Mouse (Mus musculus) ovary, postnatal 36 days (tissue): Measurements from ENCODE around the gene Tmf1.

Experiments
- DNase-seq: peaks from one replicate; pipeline ENCODE4 v3.0.0; 2022; ENCODE audit warnings: low spot score, mixed read lengths

The Tmf1 gene

DNA sequence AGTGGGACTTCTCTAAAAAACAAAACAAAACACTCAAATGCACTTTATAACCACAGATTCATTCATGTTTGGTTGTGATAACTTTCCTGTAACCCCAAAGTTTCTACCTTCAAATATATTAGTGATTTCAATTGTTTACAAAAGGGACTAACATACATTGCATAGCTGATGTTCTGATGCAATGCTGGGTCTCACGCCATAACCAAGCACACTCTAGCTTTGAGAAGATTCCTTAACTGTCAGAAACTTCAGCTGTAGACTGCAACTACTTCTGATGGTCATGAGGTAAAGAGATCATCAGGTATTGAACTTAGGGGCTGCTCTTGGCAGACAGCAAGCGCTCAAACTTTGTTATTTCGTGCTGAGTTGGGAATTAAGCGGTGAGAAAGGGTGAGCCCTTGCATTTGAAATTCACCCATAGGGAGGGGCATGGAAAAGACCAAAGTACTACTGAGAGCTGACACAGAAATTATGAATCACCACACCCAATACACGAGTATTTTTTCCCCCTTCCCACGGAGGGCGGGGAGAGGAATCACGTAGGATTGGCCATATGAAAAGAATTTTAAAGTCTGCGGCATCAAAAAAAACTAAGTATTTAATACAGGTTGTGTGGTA is 25.4 kb upstream of the Tmf1 start:
- DNase-seq, result no peak

DNA sequence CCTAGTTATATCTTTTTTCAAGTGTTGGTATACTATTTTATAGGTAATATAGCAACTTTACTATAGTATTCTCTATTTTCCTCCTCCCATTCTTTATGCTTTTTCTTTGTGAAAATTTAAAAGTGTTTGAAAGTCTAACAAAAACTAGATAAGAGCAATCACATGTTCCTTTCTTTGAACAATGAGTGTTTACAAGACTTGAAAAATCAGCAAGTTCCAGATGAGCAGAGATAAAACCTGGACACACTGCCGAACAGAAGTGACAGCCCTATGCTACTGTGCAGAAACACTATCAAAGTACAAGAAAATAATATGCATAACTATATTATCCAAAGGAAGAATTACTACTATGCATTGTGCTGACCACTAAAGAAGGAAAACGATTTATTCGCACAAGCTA is 23.6 kb upstream of the Tmf1 start:
- no peak for DNase-seq

DNA sequence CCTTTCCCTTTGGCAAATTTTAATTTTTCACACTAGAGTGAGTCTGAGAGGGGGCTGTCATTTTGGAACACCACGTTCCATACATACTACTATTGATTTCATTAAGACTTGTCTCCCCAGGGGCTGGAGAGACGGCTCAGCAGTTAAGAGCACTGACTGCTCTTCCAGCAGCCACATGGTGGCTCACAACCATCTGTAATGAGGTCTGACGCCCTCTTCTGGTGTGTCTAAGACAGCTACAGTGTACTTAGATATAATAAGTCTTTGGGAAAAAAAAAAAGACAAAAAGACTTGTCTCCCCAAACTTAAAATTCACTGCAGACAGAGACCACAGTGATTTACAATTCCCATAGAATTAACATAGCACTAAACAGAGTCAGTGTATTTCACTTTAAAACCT is 21.5 kb upstream of the Tmf1 start:
- no peak for DNase-seq

DNA sequence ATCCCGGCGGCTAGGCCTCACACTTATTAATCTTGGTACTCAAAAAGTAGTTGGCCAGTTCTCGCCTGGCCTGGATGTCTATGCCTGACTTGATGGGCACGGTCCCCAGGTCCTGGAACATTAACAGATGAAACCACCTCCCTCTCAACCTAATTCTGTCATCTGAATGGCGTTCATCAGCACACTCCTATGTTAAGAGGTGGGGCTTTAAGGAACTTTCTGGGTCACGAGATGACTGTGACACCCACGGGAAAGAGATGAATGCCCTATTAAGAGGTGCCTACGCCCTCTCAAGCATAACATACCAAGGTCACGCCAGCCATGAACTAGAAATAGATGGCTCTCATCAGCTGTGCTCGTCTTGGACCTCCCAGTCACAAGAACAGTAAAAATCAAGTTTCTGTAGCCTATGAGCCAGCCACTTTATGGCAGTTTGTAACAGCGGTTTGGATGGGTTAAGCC is 476 bp upstream of the Tmf1 start:
- DNase-seq, result no peak

DNA sequence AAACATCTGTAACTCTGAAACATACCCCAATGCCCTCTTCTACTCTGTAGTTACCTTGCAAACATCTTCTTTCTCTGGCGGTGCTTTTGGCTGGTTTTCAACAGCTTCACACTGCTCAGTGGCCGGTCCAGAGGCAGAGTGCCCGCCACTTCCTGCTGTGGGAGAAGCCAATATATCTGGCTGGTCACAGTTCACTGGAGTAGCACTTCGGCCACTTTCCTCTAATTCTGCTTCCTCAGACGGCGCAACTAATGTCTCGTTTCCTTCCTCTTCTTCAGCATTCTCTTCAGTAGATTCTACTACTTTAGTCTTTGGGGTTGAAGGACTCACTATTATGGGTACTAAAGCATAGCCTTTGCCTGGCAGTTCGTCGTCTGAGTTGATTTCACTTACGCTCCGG is 3.2 kb downstream of the Tmf1 start:
- DNase-seq, result no peak

DNA sequence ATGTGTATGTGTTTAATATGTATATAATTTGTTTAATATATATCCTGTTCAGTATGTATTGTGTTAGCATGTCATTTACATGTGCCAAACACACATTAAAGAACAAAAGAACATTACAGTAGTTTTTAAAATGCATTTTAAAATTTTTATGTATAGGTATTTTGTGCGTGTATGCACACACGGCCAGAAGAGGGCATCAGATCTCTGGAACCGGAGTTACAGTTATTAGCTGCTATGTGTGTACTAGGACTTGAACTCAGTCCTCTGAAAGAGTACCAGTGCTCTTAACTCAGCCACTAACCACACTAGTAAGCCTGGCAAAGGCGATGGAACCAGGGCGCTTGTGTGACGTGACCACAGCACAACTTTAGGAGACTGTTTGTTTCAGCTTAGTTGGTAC is 28.8 kb downstream of the Tmf1 start:
- no peak for DNase-seq

DNA sequence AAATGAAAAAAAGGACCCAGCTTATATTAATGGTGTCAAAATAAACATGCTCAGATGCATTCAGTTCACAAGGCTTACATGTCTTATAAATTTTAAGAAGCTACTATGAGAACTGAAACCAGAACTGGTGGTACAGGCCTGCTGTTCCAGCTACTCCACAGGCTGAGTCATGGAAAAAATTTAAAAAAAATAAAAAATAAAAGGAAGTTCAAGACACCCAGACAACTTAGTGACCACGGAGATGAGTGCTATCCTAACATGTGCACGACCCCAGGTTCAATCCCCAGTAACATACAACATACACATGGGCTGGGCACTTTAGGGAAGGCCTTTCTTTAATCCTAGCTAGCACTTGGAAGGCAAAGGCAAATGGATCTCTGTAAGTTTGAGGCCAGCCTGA is 29.2 kb downstream of the Tmf1 start:
- no peak for DNase-seq

DNA sequence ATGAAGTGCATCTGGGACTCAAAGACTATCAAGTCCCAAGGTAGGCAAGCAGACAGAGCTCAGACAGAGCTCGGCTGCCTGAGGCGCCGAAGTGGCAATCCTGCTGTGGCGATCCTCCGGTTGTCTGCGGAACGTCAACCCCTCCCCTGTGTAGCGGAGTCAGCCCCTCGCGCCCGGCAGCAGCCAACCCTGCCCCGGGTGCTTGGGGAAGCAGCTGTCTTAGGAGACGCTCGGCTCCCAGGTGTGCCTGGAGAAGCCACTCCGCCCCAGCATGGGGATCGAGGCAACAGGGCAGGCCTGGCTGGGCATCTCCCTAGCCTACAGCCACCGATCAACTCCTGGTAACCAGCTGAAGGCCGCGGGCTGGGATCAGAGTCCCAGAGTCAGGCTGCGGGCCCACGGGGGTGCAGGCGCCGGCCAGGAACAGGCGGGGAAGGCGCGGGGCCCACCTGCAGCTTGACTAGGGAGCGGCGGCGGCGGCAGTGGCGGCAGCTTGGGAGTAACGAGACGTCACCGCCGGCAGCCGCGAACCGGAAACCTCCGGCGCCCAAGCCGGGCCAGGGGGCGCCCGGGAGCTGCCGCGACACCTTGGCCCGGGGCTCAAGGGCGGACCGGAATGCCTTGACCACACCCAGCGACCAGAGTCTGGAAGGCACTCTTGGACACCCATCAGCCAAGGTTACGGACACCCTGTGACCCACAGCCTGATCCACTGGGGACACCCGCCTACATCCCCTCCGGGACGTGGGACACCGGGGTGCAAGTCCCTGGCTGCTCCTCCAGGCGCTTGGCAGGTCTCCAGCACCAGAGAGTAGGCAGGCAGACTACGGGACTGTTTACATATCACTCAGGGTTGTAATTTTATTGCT is 30.3 kb downstream of the Tmf1 start, which contains the start of gene Eogt:
Gene Eogt, minus strand, starts transcription at position 800 of the 869 bp plus-strand sequence.
- peak; percentile 81 for DNase-seq

DNA sequence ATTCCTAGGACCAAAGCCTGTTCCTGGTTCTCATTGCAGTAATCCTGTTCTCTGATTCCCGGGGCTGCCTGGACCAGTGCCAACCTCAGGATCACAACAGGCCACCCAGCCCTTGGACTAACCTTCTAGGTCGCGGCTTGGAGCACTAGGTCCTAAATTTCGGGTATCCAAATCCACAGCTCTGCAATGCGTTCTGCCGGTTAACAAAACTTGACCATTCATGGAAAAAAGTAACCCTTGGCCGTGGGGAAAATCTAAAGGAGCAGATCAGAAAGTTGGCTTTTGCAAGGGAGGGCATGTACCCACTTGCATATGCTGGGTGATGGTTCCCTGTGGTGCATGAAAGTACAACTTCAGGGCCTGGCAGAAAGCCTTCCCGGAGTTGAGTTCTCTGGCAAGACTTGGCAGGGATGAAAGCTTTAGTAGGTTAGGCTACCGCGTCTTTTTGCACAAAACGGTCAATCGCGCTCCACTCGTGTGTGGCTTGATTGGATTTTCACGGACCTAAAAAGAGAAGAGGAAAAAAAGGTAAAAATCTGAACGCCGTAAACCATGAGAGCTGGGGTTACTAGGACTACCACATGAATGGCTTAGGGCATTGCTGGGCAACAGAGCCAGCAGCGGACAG is 31.1 kb downstream of the Tmf1 start:
- peak; percentile 51 for DNase-seq

DNA sequence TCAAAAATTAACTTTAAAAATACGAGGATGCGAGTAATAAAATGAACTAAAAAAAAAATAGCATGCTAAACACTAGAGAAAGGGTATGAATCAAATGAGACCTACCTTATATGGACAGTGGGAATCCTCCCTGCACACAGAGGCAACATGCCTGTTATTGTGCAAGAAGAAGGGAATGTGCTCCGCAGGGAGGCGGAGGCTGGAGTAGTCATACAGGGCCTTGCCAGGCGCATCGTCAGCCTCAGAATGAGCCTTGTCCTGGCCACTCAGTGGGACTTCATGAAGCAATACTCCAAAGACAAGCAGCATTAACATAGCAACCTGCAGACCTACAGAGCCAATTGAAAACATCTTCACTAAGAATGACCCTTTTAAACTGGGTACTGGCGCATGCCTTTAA is 33.8 kb downstream of the Tmf1 start:
- DNase-seq, result peak; percentile 34

DNA sequence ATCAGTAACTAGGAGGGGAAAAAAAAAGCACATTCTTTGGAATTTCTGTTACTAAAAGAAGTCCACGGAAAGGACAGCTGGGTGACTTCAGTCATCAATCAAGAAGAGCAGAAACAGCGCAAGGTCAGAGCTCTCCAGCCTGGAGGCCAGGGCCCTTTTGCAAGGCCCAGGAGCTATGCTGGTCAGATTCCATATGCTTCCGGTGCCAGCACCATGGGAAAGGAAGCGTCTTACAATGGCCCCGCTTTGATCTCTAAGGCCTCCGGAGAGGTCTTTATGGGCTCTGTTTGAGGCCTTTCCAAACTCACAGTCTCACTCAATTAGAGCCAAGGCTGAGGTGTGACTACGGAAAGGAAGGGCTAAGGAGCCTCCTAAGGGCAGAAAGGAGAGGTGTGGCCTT is 34.6 kb downstream of the Tmf1 start:
- peak; percentile 12 for DNase-seq

DNA sequence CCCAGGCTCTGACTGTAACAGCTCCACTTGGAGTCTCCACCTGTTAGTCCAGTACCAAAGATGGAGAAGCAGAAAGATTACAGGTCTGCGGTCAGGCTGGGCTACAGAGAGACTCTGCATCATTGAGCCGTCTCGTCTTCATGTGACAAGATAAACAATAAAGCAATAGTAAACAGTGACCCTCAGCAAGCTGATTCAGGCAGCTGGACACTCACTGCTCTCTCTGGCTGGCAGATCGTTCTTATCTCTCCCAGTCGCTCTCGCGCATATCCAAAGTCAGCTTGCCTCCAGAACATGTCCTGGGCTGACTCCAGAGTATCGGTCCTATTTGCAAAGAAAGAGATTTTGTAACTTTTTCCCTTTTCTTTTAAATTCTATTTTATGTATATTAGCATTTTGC is 36.3 kb downstream of the Tmf1 start:
- no peak for DNase-seq

DNA sequence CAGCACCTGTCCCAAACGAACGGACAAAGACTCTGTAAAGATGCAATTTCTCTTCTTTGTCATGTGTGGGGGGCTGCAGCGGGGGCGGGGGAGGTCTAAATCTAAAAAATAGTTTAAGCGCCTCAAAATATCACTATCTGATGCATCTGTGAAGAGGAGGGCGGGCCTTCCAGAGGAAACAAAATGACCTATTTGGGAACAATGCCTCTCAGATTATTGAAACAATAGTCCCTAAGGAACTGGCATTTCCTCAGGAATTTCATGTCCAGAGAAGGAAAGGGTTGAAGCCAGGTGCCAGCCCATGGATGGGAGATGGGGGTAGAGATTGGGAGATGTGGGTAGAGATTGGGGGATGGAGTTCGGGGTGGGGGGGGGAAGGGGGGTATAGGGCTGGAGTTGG is 37.1 kb downstream of the Tmf1 start:
- DNase-seq, result no peak

DNA sequence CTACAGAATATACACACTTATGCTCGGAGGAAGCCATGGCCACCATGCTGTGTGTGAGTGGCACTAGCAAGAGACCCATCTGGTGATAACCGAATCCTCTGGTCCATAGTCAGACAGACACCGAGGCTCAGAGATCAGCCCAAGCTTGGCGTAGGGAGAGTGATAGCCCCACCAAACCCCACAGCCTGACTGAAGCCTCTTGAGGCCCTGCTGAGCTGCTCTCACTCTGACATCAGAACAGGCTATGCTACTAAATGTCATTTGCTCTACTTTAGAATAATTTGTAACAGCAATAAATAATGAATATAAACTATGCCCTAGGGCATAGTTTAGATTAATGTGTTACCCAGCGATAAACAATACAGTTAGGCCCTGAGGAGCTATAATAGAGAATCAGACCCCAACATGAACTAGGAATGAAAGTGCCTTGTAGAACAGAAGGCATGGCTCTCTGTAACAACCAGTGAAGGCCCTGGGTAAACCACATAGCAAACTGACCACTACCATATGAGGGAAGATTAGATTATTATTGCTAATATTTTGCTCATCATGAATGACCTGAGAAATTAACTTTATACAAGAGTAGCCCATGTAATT is 46.1 kb downstream of the Tmf1 start:
- DNase-seq, result no peak

DNA sequence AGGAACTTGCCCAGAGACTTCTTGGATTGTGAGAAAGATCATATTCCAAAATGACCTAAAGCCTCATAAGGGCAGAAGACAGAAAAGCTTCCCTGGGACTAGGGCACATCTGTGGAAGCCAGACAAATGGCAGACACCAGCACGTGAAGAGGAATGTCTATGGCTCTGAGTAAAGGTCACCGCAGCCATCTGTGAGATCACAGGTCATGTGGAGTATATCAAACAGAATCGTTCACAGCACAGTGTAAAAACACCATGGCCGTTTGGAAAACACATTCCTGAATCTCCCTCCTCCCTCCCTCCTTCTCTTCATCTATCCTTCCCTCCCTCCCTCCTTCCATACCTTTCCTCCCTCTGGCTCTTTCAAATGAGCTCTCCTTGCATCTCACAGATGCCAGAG is 47.1 kb downstream of the Tmf1 start:
- DNase-seq, result no peak

DNA sequence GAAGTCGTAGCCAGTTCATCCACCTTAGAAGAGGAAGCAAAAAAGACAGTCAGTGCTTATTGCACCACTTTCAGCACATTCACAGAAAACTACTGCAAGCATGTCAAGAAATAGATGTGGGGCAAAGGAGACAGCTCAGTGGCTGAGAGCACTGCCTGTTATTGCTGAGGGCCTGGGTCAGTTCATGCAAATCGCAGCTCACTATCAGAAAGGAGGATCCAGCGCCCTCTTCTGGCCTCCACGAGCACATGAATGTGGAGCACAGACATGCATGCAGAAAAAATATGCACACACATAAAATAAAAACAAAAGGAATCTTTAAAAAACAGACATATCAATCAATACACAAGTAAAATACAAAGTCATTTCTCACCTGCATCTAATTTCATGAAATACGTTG is 47.9 kb downstream of the Tmf1 start:
- DNase-seq, result no peak

DNA sequence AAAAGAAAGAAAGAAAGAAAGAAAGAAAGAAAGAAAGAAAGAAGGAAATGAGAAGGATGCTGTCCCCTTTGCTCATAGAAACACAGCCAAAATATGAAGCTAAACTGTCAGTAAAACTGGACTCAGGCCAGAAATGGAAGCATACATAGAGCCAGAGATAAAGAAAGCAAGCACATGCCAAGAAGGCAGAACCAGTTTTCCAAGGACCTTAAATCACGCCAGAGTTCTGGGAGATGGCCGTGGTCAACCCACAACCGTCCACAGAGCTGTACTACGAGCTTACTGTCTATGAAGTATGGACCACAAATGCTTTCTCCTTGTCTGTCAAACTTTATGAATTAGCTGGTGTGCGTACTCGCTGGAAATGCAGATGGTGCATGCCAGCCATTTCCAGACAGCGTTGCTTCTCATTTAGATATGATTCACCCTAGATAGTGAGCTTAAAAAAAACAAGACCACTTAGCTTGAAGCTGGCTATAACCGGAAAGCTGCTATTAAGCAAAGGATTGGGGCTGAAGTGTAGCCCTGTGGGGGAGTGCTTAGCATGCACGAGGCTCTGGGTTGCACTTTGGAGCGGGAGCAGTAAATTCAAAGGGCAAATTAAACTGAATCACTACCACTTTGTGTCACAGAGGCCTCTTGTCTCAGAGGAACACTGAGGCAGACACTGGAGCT is 54.4 kb downstream of the Tmf1 start:
- no peak for DNase-seq

DNA sequence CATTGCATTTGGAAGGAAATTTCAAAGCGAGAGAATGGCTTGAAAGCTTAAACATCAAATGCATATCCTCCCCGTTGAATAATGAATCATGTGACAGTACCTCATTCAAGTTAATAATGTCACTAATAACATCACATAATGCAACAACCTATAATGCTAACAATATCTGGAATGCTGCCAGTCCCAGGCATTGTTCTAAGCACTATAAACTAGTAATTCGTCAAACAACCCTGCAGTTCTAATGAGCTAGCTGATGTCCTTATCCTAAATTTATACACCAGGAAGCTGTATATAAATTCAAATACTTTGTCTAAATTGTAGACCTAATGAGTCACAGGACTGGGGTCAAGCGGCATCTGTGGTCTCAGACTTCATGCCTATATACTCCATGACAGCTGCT is 58.0 kb downstream of the Tmf1 start:
- no peak for DNase-seq

DNA sequence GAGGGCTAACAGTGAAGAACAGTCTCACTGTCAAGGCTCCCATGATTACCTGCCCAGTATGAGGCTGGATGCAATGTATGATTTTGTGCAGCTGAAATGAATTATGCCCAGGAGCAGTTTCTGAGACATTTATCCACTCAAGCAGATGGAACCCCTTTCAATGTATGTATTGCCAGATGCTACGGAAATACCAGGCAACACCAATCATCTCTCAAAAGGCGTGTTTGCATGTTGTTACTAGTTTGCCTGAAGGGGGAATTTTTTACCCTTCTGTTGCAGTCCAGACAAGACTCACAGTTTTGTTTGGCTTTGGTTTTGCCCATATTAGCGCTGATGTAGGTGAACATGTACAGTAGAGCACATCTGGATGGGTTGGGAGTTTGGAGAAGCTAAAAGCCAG is 60.6 kb downstream of the Tmf1 start:
- no peak for DNase-seq

DNA sequence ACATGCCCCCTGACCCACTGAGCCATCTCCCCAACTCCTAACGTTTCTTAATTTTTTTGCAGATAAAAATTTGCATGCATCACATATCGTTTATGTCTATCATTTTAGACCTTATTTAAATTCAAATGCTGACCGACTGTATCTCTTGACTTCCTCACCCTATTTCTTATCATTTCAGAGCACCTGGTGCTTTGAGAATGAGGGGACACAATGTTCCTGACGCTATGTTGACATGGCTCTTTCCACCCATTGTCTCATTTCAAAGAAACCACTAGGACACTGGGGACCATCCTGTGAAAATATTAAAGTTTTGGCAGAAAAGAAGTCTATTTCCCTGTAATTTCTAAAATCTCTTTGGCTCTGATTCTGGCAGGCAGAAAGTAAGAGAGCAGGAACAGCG is 62.0 kb downstream of the Tmf1 start:
- DNase-seq, result no peak

DNA sequence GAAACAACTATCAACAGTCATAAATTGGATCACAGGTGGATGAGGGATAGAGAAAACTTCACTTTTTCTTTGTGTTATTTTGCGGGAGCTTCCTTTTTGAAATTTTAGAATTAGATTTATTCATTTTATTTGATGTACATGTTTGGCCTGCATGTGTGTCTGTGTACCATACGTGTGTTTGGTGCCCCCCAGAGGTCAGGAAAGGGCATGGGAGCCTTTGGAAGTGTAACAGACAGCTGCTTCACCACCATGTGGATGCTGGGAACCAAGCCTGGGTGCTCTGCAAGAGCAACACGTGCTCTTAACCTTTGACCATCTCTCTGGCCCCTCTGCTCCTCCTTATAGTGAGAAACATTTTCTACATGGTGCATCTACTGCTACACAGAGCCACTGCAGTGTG is 64.1 kb downstream of the Tmf1 start:
- no peak for DNase-seq

DNA sequence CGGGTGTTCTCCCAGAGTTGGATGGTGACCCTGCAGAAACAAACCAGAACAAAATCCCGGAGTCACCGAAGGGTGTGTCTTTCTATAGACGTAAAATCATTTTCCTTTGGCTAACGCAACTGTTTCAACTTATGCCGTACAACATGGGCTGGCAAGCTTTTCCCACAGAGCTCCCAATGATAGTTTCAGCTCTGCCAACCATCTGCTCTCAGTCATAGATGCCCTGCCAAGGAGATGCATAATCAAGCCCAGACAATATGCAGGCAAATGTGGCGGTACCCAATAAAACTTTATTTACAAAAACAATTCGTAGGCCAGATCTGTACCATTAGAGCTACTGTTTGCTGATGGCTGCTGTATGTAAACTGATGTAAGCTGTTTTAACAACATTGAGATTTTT is 66.7 kb downstream of the Tmf1 start:
- DNase-seq, result no peak
